8 mouse cellular contexts compared by ENCODE assay signal in the genomic region with DNA sequence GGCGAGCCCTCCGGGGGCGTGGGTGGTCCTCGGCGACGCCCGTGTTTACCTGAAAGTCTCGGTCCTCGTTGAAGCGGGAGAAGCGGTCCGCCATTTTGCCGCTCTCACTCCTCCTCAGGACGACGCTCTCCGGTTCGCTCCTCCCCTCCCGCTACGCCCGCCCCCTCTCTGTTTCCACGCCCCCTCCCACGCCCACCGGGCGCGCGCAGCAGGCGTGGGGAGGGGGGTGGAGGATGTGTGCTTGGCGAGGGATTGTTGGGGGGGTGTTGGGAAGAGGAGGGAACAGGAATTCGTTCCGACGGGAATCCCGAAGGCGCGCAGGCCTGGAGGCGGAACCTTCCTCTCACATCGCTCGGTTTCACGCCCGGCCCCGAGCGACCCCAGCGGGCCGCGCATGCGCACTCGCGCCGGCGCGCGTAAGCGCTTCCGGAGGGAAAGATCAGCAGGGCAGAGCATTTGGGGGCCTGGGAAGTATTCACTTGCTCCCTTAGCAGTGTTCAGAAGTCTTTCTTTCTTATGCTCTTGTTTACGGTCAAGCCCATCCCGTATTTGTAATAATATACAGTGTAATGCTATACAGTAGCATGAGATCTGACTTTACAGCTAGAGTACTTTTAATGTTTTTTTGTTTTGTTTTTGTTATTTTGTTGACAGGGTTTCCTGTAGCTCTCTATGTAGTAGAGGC. TPM values are rescaled to one million over a fixed set of nuclear protein-coding genes. Genes with fewer than 3 reads are reported as not detected.
DNase-seq lines count a peak whose midpoint lies in the region; ATAC-seq lines count a peak whose summit lies in the region.

A gene (minus strand): TSS at position 362 of the 685 bp plus-strand sequence.

- DNase-seq in adipocyte (ENCODE audit: low spot score), result peak; percentile 99
- peak; percentile 95 for DNase-seq in embryo, embryonic 10 days (ENCODE audit: low spot score)
- peak; percentile 94 for DNase-seq in gastrocnemius, postnatal 10 days
- DNase-seq in induced T-regulatory cell, adult 2 months (ENCODE audit: low read depth), result peak; percentile 94
- DNase-seq in left cerebral cortex, adult 9 months (ENCODE audit: low spot score in 2 of 2), result peak; percentile 94
- DNase-seq in right cerebral cortex, postnatal 14 days, result peak; percentile 94
- DNase-seq in urinary bladder, postnatal 36 days (ENCODE audit: low spot score in 2 of 2), result peak; percentile 90 to 93

- ATAC-seq in megakaryocyte progenitor cell, adult 5-6 weeks (replicated peaks; ENCODE audit: poor library complexity), result peak; percentile 98

RNA-seq across cellular contexts. Expression of the gene that starts here (rescaled TPM):
- 10 to 100 TPM; 28.9 to 33.9 TPM for total RNA-seq in gastrocnemius, postnatal 10 days (2021)
- 18.1 and 24.4 TPM in 2 replicates for total RNA-seq in megakaryocyte progenitor cell, adult 5-6 weeks (2015)
- 17.4 and 23.5 TPM in 2 replicates for total RNA-seq in megakaryocyte progenitor cell, adult 5-6 weeks (2017)

Comparison
In these comparisons a context has a peak if more than half of its experiments do, and no peak if none do; other contexts are left out.
1. Peak in every context shown above with its lines: DNase-seq and ATAC-seq.